Mouse (Mus musculus): ENCODE measurements around the gene Leo1. TPM values are rescaled to one million over a fixed set of nuclear protein-coding genes. Genes with fewer than 3 reads are reported as not detected.
"Not testable (repeated sequence)": the region's sequence is repeated elsewhere in the genome, so short reads cannot be mapped to it uniquely, and the experiment has no call there.

Leo1 gene
- polyA plus RNA-seq, 1 experiment from 2014 or later, result 43.3 TPM

DNA sequence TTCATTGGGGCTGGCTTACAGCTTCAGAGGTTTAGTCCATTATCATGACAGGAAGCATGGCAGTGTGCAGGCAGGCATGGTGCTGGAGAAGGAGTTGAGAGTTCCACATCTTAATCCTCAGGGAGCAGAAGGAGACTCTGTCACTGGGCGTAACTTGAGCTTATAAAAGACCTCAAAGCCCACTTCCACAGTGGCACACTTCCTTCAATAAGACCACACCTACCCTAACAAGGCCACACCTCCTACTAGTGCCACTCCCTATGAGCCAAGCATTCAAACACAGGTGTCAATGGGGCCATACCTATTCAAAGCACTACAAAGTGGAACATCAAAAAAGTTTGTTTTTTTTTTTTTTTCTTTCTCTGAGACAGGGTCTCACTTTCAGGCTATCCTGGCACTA is 11.7 kb upstream of the Leo1 start:
- H3K4me1 ChIP-seq (replicated peaks), result no peaks in the 10 kb centered on the region; the same call in 1 of the 2 replicates
- no peaks in the 10 kb centered on the region for H3K36me3 ChIP-seq
- H3K27me3 ChIP-seq, result no peaks in the 10 kb centered on the region
- H3K27ac ChIP-seq, result no peak overlapping the region
- no peak overlapping the region for H3K4me3 ChIP-seq
- H3K9me3 ChIP-seq, result no peaks in the 10 kb centered on the region
- ATAC-seq (ENCODE audit: low FRiP score), result no peak
- 97% methylated on average over 1 of the region's 1 CpGs for whole genome bisulfite sequencing
- H3K9ac ChIP-seq, result no peak overlapping the region
- H3K4me2 ChIP-seq, result no peak overlapping the region

DNA sequence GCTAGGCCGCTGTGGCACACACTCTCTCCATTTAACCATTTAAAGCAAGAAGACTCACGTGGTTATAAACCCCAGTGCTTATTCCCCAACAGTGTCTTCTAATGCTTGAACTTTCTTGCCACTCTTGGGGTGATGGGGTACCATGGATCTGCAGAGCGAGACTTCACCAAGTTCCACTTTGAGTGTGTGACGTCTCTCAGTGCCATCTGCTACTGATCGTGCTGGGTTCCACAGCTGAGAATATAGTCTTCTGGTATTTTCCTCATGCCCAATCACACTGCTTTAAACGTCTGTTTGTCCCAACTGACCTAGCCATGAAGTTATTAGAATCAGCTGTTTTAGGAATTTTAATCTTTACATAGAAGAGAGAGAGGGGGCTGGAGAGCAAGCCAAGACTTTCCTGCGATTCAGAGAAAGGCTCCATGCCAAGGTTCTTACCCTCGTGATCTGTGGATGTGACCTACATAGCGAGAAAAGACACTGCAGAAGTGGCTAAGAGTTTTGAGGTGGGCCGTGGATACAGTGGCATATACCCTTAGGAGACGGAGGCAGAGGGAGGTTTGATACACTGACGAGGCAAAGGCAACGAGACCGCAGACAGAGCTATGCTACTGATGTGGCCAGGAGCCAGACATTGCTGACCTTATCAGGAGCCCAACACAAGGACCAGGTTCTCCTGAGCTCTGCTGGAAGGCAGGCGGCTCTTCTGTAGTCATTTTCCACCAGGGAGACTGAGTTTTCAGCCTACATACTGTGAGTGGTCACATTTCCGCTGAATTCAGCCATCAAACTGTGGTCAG is 10.3 kb upstream of the Leo1 start:
- Histone ChIP-seq H3K27me3 (no peaks in the 10 kb centered on the region), H3K4me1 (replicated peaks) (no peaks in the 10 kb centered on the region; the same call in 1 of the 2 replicates), H3K4me2 (no peak overlapping the region), H3K27ac (no peak overlapping the region), H3K9me3 (no peaks in the 10 kb centered on the region), H3K9ac (no peak overlapping the region), H3K4me3 (no peak overlapping the region), H3K36me3 (no peaks in the 10 kb centered on the region)
- no peak for ATAC-seq (ENCODE audit: low FRiP score)
- 83% methylated on average over 16 of the region's 16 CpGs for WGBS

DNA sequence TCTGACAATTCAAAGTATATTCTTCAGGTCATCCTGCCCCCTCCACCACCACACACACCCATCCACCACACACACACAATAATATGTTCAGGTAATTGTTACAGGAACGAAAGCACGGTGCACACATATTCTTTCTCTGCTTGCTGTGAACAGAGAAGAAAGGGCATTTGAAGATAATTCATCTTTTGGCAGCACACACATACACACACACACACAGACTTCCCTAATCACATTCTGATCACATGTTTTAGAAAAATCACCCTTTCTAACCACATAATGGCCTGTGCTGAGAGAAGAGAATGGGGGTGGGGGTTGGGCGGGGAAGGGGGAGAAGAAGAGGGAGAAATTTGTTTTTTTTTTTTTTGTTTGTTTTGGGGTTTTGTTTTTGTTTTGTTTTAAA is 8.6 kb upstream of the Leo1 start:
- WGBS, result 50% methylated on average over 3 of the region's 3 CpGs
- ATAC-seq (ENCODE audit: low FRiP score), result no peak

DNA sequence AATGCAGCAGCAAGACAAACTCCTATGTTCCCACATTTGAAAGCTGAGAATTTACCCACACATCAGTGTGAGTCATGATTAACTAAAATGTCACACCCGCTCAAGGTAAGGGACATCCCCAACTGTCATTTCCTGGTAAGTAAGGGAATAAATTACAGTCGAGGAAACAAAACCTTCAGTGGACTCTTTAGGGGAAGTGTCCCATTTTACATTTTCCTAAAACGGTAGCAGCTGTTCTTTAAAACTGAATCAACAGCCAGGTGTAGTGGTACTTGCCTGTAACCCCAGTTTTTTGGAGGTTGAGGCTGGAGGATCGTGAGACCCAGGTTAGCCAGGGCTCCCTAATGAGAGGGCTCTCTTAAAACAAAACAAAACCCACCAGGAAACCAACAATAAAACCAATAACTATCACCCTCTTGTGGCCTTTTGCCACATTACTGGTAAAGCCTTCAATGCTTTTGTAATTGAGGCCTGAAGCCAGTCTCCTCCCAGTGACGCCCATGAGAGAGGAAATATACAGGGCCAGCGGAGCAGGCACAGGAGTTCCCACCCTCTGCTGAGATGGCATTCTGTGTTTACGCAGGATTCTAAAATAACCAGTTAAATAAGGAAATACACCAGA is 7.0 kb upstream of the Leo1 start:
- 41% methylated on average over 7 of the region's 7 CpGs for WGBS
- no peaks in the 10 kb centered on the region; the same call in 1 of the 2 replicates for H3K4me1 ChIP-seq (replicated peaks)

More for the DNA sequence above, 8.6 kb upstream of the Leo1 start:
- Histone ChIP-seq H3K27ac (no peak overlapping the region), H3K9ac (no peak overlapping the region), H3K27me3 (no peaks in the 10 kb centered on the region), H3K36me3 (no peaks in the 10 kb centered on the region), H3K4me2 (no peak overlapping the region), H3K4me3 (no peak overlapping the region), H3K9me3 (no peaks in the 10 kb centered on the region), H3K4me1 (replicated peaks) (no peaks in the 10 kb centered on the region; the same call in 1 of the 2 replicates)

DNA sequence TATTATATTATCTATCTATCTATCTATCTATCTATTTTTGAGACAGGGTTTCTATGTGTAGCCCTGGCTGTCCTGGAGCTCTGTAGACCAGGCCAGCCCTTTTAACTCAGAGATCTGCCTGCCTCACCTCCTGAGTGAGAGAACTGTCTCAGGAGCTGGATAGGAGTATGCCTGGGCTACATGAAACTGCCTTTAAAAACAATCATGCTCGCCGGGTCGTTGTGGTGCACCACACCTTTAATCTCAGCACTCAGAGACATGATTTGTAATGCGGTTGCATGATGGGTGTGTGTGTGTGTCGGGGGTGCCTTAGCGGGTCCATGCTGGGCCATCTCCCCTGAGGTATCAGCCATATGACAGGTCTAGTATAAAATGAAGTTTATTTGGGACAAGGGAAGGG is 6.5 kb upstream of the Leo1 start:
- WGBS, result 86% methylated on average over 6 of the region's 6 CpGs

More for the DNA sequence above, 7.0 kb upstream of the Leo1 start:
- Histone ChIP-seq H3K27me3 (no peaks in the 10 kb centered on the region), H3K9me3 (no peaks in the 10 kb centered on the region), H3K4me2 (no peak overlapping the region), H3K4me3 (no peak overlapping the region), H3K27ac (0 out of 2 replicates have a peak overlapping the region, but pooled peaks have one; percentile 12), H3K9ac (0 out of 2 replicates have a peak overlapping the region, but pooled peaks have one; percentile 13), H3K36me3 (no peaks in the 10 kb centered on the region)
- ATAC-seq (ENCODE audit: low FRiP score), result peak; percentile 74

DNA sequence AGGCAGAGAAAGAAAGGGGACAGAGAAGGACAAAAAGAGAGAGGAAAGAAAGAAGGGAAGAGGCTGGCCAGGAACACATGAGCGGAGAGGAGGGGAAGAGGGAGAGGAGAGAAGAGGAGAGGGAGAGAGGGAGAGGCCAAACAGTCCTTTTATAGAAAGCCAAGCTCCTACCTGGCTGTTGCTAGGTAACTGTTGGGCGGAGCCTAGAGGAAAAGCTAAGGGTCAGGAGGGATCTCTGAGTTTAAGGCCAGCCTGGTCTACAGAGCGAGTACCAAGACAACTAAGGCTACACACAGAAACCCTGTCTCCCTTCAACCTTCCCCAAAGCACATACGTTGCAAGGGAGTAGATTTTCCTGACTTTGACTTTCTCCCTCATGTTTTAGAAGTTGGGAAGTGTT is 6.0 kb upstream of the Leo1 start:
- no peak overlapping the region for H3K9ac ChIP-seq
- WGBS, result 79% methylated on average over 4 of the region's 4 CpGs
- H3K36me3 ChIP-seq, result no peaks in the 10 kb centered on the region
- H3K27ac ChIP-seq, result no peak overlapping the region
- no peak for ATAC-seq (ENCODE audit: low FRiP score)
- H3K4me1 ChIP-seq (replicated peaks), result no peaks in the 10 kb centered on the region; the same call in 1 of the 2 replicates
- no peak overlapping the region for H3K4me2 ChIP-seq
- no peak overlapping the region for H3K4me3 ChIP-seq
- no peaks in the 10 kb centered on the region for H3K9me3 ChIP-seq
- no peaks in the 10 kb centered on the region for H3K27me3 ChIP-seq

More for the DNA sequence above, 6.5 kb upstream of the Leo1 start:
- Histone ChIP-seq H3K4me3 (no peak overlapping the region), H3K4me2 (no peak overlapping the region), H3K9me3 (no peaks in the 10 kb centered on the region), H3K27me3 (no peaks in the 10 kb centered on the region), H3K36me3 (no peaks in the 10 kb centered on the region), H3K4me1 (replicated peaks) (no peaks in the 10 kb centered on the region; the same call in 1 of the 2 replicates), H3K9ac (no peak overlapping the region), H3K27ac (no peak overlapping the region)
- no peak; the same call in 1 of the 2 replicates for ATAC-seq (ENCODE audit: low FRiP score)

DNA sequence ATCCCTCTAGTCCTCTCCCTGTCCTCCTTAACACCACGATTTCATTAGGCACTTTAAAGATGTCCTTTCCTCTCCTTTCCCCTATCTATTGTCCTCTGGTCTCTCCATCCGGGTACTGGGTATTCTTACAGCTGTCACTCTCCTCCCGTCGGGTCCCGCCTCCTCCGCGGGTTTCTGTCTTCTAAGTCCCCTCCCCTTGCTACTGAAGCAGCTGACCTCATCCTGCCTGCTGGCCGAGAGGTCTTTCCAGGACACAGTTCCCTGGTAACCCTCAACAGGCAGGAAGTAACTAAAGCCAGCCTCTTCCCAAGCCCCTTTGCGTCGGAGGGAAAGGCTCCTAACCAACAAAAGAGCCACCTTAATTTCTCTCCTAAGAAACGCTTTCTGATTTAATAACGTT is 5.4 kb upstream of the Leo1 start:
- Histone ChIP-seq H3K4me1 (replicated peaks) (no peaks in the 10 kb centered on the region; the same call in 1 of the 2 replicates), H3K36me3 (no peaks in the 10 kb centered on the region), H3K4me2 (no peak overlapping the region), H3K9me3 (no peaks in the 10 kb centered on the region), H3K27me3 (no peaks in the 10 kb centered on the region), H3K27ac (no peak overlapping the region), H3K4me3 (no peak overlapping the region), H3K9ac (no peak overlapping the region)
- 5% methylated on average over 12 of the region's 12 CpGs for WGBS
- no peak for ATAC-seq (ENCODE audit: low FRiP score)

DNA sequence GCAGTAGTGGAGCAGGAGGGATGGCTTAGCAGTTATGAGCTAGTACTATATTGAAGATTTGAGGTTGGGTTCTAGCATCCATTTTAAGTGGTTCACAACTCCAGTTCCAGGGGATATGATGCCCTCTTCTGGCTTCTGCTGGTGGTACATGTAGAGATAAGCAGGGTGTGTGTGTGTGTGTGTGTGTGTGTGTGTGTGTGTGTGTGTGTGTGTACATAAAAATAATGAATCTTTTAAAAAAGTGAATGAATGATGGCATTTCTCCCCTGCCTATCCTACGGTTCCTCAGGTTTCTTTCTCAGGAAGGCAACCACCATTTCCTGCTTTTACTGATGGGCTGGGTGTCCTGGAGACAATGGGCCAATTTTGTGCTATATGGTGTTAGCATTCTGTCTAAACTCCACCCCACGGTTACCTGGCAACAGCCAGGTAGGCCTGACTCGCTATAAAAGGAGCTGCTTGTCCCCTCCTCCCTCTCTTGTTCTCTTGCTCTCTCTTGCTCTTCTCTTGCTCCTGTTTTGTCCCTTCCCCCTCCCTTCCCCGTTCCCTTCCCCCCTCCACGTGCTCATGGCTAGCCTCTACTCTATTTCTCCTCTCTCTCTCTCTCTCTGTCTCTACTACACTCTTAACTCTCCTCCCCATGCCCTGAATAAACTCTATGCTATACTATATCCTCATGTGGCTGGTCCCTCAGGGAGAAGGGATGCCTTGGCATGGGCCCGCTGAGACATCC is 3.5 kb upstream of the Leo1 start:
- no peaks in the 10 kb centered on the region for H3K27me3 ChIP-seq
- no peak overlapping the region for H3K4me2 ChIP-seq
- no peak overlapping the region for H3K9ac ChIP-seq
- H3K9me3 ChIP-seq, result no peaks in the 10 kb centered on the region
- H3K4me3 ChIP-seq, result no peak overlapping the region
- no peak for ATAC-seq (ENCODE audit: low FRiP score)
- no peak overlapping the region for H3K27ac ChIP-seq
- H3K36me3 ChIP-seq, result no peaks in the 10 kb centered on the region
- WGBS, result 29% methylated on average over 6 of the region's 6 CpGs
- peaks cover 10% of the 10 kb centered on the region for H3K4me1 ChIP-seq (replicated peaks)

DNA sequence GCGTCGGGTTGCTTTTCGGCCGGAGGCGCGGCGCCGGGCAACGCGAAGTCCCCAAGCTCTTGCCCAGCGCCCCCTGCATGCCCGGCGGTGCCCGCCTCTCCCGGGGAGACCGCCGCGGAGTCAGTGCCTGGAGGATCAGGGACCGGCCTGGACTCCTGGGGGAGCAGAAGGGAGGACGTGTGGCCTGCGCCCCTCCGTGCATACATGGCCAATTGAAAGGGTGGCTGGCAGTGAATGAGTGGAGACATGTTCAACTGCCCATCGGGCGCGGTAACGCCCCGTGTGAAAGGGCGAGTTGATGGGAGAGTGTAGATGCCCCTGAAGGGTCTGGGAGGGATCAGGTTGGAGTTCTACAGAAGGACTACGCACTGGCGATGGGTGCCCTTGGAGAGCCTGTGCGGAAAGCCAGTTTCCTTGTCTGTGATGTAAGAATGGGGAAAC is 387 bp downstream of the Leo1 start:
- H3K9me3 ChIP-seq, result no peaks in the 10 kb centered on the region
- 0% methylated on average over 30 of the region's 31 CpGs for WGBS
- H3K36me3 ChIP-seq, result peaks cover 23% of the 10 kb centered on the region
- H3K27ac ChIP-seq, result peak overlapping the region; percentile 87
- no peaks in the 10 kb centered on the region for H3K27me3 ChIP-seq
- peak overlapping the region; percentile 89 for H3K4me2 ChIP-seq
- H3K9ac ChIP-seq, result peak overlapping the region; percentile 93
- peak overlapping the region; percentile 87 for H3K4me3 ChIP-seq
- peaks cover 13% of the 10 kb centered on the region for H3K4me1 ChIP-seq (replicated peaks)
- ATAC-seq (ENCODE audit: low FRiP score), result peak; percentile 86

DNA sequence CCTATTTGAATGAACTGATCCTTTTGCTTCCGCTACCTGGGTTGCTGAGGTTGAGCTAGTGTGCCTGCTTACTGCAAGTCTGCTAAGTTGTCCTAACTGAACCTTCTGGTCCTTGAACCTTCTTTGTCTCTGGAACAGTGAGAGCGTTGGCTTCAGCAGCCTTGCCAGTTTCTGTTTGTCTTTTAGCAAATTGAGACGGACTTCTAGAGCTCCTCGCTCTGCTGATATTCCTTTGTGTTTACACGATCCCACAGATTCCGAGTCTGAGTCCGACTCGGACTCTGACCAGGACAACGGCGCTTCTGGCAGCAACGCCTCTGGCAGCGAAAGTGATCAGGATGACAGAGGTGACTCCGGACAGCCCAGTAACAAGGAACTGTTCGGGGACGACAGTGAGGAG is 3.7 kb downstream of the Leo1 start:
- Histone ChIP-seq H3K9ac (no peak overlapping the region), H3K36me3 (peaks cover 55% of the 10 kb centered on the region), H3K4me3 (no peak overlapping the region), H3K9me3 (no peaks in the 10 kb centered on the region), H3K27me3 (no peaks in the 10 kb centered on the region), H3K4me2 (no peak overlapping the region), H3K4me1 (replicated peaks) (peaks cover 13% of the 10 kb centered on the region), H3K27ac (no peak overlapping the region)
- ATAC-seq (ENCODE audit: low FRiP score), result no peak
- WGBS, result 88% methylated on average over 15 of the region's 15 CpGs

DNA sequence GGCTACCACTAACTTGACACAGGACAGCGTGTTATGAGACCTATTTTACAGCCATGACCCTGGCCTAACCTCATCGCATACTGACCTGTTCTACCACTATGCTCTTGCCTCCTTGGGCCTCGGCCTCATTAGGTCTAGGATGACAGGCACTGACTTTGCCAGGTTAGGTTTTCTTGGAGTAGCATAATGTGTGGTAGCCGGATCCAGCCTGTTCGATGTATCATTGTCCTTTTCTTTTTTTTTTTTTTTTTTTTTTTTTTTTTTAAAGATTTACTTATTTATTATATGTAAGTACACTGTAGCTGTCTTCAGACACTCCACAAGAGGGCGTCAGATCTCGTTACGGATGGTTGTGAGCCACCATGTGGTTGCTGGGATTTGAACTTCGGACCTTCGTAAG is 5.2 kb downstream of the Leo1 start:
- H3K9ac ChIP-seq; ATAC-seq (ENCODE audit: low FRiP score); H3K4me3 ChIP-seq; H3K27ac ChIP-seq; H3K27me3 ChIP-seq; H3K9me3 ChIP-seq; H3K4me2 ChIP-seq: not testable (repeated sequence)
- peaks cover 13% of the 10 kb centered on the region for H3K4me1 ChIP-seq (replicated peaks)
- WGBS, result 88% methylated on average over 10 of the region's 10 CpGs
- peaks cover 64% of the 10 kb centered on the region for H3K36me3 ChIP-seq

DNA sequence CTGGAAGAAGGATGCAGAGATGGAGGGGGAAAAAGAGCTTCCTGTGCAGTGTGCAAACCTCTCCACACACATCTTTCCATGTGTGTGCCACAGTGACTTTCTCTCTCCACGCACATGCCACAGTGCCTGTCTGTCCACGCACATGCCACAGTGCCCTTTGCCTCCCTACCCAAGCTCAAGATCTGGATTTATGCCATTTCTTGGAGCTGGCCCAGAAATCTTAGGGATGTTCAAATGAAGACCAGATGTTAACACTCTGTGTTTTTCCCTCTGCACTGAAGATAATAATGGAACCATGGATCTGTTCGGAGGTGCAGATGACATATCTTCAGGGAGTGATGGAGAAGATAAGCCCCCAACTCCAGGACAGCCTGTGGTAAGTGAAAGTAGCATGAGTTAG is 6.7 kb downstream of the Leo1 start:
- WGBS, result 91% methylated on average over 3 of the region's 3 CpGs
- Histone ChIP-seq H3K9me3 (no peaks in the 10 kb centered on the region), H3K4me2 (no peak overlapping the region), H3K4me1 (replicated peaks) (peaks cover 1% of the 10 kb centered on the region), H3K9ac (no peak overlapping the region), H3K4me3 (no peak overlapping the region), H3K27ac (no peak overlapping the region), H3K36me3 (peaks cover 77% of the 10 kb centered on the region), H3K27me3 (no peaks in the 10 kb centered on the region)
- no peak for ATAC-seq (ENCODE audit: low FRiP score)
